Mouse (Mus musculus) megakaryocyte, embryonic 14.5 days (primary cell): Measurements from ENCODE around the gene Rbms2.
"Not testable (repeated sequence)": the region's sequence is repeated elsewhere in the genome, so short reads cannot be mapped to it uniquely, and the experiment has no call there.

Experiments
- FLI1 ChIP-seq: IDR thresholded peaks from 2 replicates; pipeline ENCODE4 v1.6.1; 2012; ENCODE audit warnings: low read length, inconsistent platforms, mixed read lengths
- GATA1 ChIP-seq: IDR thresholded peaks from 3 replicates; pipeline ENCODE4 v1.6.1; 2012; ENCODE audit warnings: mixed read lengths, low read length, inconsistent platforms, borderline replicate concordance

DNA sequence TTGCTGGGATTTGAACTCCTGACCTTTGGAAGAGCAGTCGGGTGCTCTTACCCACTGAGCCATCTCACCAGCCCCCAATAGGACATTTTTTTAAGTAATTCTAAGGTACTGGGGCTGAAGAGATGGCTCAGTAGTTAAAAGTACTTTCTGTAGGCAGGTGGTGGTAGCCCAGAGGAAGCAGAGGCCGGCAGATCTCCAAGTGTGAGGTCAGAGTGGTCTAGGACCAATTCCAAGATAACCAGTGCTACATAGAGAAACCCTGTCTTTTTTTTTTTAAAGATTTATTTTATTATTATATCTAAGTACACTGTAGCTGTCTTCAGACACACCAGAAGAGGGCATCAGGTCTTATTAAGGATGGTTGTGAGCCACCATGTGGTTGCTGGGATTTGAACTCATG lies 92.9 kb downstream of the Rbms2 start:
- TF ChIP-seq GATA1, FLI1: not testable (repeated sequence)
